Mouse (Mus musculus) limb, embryonic 11.5 days (tissue): ENCODE data around the gene Rrad. TPM values are rescaled to one million over a fixed set of nuclear protein-coding genes. Genes with fewer than 3 reads are reported as not detected.

Experiments used
- ATAC-seq: fragments of 200-750 bp; cut with Nextera tagmentation; 2 replicates; pipeline ENCODE4 v1.8.0; 2017; ENCODE audit warnings: low read depth; ENCODE audit not compliant: insufficient number of reproducible peaks, low FRiP score, low TSS enrichment
- DNase-seq: peaks from one replicate; pipeline ENCODE4 v3.0.0-alpha.2; 2015; ENCODE audit warnings: low spot score
- H3K27ac ChIP-seq: fragments of 300-500 bp; sonication (generic); replicated peaks from 2 replicates; pipeline ENCODE4 v1.5.1; 2014; ENCODE audit warnings: low read depth, mild to moderate bottlenecking, low read length
- H3K27me3 ChIP-seq: fragments of 300-500 bp; sonication (generic); 2 replicates; pipeline ENCODE4 v1.6.1; 2014; ENCODE audit warnings: mild to moderate bottlenecking, low read length, mixed read lengths; ENCODE audit not compliant: control insufficient read depth, insufficient read depth
- H3K36me3 ChIP-seq: fragments of 300-500 bp; sonication (generic); 2 replicates; pipeline ENCODE4 v1.6.1; 2014; ENCODE audit warnings: mild to moderate bottlenecking, low read length, moderate library complexity, mixed read lengths; ENCODE audit not compliant: control insufficient read depth, insufficient read depth
- H3K4me1 ChIP-seq: fragments of 300-500 bp; sonication (generic); 2 replicates; pipeline ENCODE4 v1.6.1; 2014; ENCODE audit warnings: low read length, mixed read lengths; ENCODE audit not compliant: control insufficient read depth, insufficient read depth
- H3K4me2 ChIP-seq: fragments of 300-500 bp; sonication (generic); 2 replicates; pipeline ENCODE4 v1.6.1; 2014; ENCODE audit warnings: low read depth, mild to moderate bottlenecking, moderate library complexity; ENCODE audit not compliant: severe bottlenecking
- H3K4me3 ChIP-seq: fragments of 300-500 bp; sonication (generic); 2 replicates; pipeline ENCODE4 v1.5.1; 2014; ENCODE audit warnings: low read depth, low read length
- H3K9ac ChIP-seq: fragments of 300-500 bp; sonication (generic); 2 replicates; pipeline ENCODE4 v1.6.1; 2014; ENCODE audit warnings: mild to moderate bottlenecking, low read length
- H3K9me3 ChIP-seq: fragments of 300-500 bp; sonication (generic); 2 replicates; pipeline ENCODE4 v1.6.1; 2016; ENCODE audit warnings: low read length; ENCODE audit not compliant: control insufficient read depth
- WGBS: fragments of 180-500 bp; shearing (Covaris S2); extraction: QIAGEN DNeasy Blood & Tissue Kit; methylation state at CpG from one replicate; pipeline ENCODE4 v1.1.7; 2014; 5-methylcytosine and 5-hydroxymethylcytosine counted together
- polyA plus RNA-seq: library from polyadenylated mRNA; unstranded; fragments of >200 nt; fragmentation: Nextera tagmentation; extraction: Ambion mirVana; gene quantifications from 2 replicates; pipeline ENCODE4 v1.2.1, GENCODE M21; 2014

The Rrad gene
- polyA plus RNA-seq, 1 experiment from 2014 or later: 7.6 TPM

- H3K36me3 ChIP-seq: no peaks in the 10 kb centered on the region
- no peak overlapping the region for H3K27ac ChIP-seq
- peaks cover 11% of the 10 kb centered on the region for H3K27me3 ChIP-seq
- H3K4me1 ChIP-seq: peaks cover 17% of the 10 kb centered on the region
- no peak for DNase-seq
- ATAC-seq: no peak
- no peak overlapping the region for H3K4me3 ChIP-seq
- H3K9me3 ChIP-seq: no peaks in the 10 kb centered on the region
- 95% methylated on average over 21 of the region's 21 CpGs for WGBS
- no peak overlapping the region for H3K9ac ChIP-seq
- no peak overlapping the region for H3K4me2 ChIP-seq
These were observed 2.7 kb downstream of the Rrad start for GRCm38 (mm10) chr8:104628402-104628801.

DNA sequence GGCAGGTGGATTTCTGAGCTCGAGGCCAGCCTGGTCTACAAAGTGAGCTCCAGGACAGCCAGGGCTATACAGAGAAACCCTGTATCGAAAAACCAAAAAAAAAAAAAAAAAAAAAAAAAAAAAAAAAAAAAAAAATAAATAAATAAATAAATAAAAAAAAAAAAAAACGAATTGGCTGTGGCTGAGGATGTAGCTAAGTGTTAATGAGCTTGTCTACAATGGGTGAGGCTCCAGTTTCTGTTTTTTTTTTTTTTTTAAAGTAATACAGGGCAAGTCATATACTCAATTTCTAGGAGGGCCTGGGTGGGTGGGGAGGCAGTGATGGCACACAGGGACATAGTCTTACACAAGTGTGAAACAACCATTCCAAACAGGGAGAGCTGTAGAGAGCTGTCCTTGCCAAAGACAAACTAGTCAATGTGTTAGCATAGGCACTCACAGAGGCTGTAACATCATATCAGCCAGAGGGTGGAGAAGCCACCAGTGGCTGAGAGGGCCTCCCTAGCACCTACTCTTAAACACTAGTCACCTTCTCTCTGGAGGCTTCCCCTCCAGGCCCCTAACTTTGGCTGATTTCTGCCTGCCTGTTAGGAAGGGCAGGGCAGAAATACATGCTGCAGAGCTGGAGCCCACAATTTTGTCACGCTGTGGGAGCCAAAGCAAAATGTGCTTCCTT, 3.9 kb downstream of the Rrad start:
- Histone ChIP-seq H3K4me2 (no peak overlapping the region), H3K4me1 (peaks cover 11% of the 10 kb centered on the region), H3K4me3 (no peak overlapping the region), H3K9me3 (no peaks in the 10 kb centered on the region), H3K36me3 (no peaks in the 10 kb centered on the region), H3K27ac (no peak overlapping the region), H3K27me3 (peaks cover 11% of the 10 kb centered on the region), H3K9ac (no peak overlapping the region)
- DNase-seq (no peak), ATAC-seq (no peak)
- 66% methylated on average over 2 of the region's 4 CpGs for WGBS

DNA sequence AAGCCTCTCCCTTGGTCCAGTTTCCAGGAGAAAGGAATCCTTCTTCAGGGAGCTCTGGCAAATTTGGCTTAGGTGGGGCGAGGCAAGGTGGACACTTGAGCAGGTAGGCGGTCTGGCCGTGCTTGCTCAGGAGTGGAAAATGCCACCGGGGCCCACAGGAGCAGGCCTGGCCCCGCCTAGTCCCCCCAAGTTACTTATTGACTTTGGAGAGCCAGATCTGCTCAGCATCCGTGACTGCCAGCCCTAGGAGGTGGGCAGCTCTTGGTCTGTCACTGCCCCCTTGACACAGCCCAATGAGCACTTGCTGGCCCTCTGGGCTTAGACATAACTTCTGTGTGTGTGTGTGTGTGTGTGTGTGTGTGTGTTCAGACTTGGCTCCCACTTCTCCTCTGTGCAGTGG, 7.0 kb downstream of the Rrad start, which contains the start of gene Cdh16:
Cdh16 (minus strand) TSS at position 236 of the 400 bp plus-strand sequence.
- no peak within 1 kb of the TSS for H3K27ac ChIP-seq
- ATAC-seq: no peak
- no peaks in the 10 kb centered on the region for H3K9me3 ChIP-seq
- no peak for DNase-seq
- no peaks in the 10 kb centered on the region for H3K27me3 ChIP-seq
- WGBS: 89% methylated on average over 6 of the region's 6 CpGs
- H3K4me2 ChIP-seq: no peak within 1 kb of the TSS
- no peaks in the 10 kb centered on the region for H3K4me1 ChIP-seq
- no peaks in the 10 kb centered on the region for H3K36me3 ChIP-seq
- H3K9ac ChIP-seq: no peak within 1 kb of the TSS
- H3K4me3 ChIP-seq: no peak within 1 kb of the TSS

- DNase-seq (no peak), ATAC-seq (no peak)
- H3K27me3 ChIP-seq: no peaks in the 10 kb centered on the region
- H3K4me2 ChIP-seq: no peak overlapping the region
- H3K9ac ChIP-seq: no peak overlapping the region
- H3K4me1 ChIP-seq: no peaks in the 10 kb centered on the region
- 83% methylated on average over 5 of the region's 5 CpGs for WGBS
- no peaks in the 10 kb centered on the region for H3K36me3 ChIP-seq
- H3K4me3 ChIP-seq: no peak overlapping the region
- H3K27ac ChIP-seq: no peak overlapping the region
- no peaks in the 10 kb centered on the region for H3K9me3 ChIP-seq
These were observed 10.4 kb downstream of the Rrad start for GRCm38 (mm10) chr8:104620765-104621164.

DNA sequence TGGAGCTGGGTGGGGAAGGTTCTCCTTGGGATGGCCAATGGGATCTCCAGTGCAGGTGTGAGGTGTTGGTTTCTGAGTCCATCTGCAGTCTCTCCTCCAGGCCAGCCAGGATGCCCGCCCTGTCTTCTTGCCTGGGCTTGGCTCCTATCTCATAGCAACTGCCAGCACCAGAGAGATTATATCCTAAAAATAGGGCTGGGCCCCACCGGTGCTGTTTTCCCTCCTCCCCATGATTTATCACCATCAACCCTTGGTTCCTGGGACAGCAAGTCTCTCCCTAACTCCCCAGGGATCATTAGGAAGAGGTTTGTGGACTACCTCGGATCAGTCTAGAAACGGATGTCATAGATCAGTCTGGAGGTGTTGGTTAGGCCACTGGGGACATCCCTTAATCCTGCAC, 18.0 kb downstream of the Rrad start:
- WGBS: 77% methylated on average over 4 of the region's 4 CpGs
- Histone ChIP-seq H3K27ac (no peak overlapping the region), H3K4me2 (no peak overlapping the region), H3K9ac (no peak overlapping the region), H3K36me3 (no peaks in the 10 kb centered on the region), H3K4me3 (no peak overlapping the region), H3K4me1 (no peaks in the 10 kb centered on the region), H3K27me3 (no peaks in the 10 kb centered on the region), H3K9me3 (no peaks in the 10 kb centered on the region)
- DNase-seq (no peak), ATAC-seq (no peak)

GRCm38 (mm10) chr8:104611613-104612012, 19.5 kb downstream of the Rrad start:
- Histone ChIP-seq H3K27me3 (no peaks in the 10 kb centered on the region), H3K4me1 (no peaks in the 10 kb centered on the region), H3K4me2 (no peak overlapping the region), H3K9me3 (no peaks in the 10 kb centered on the region), H3K27ac (no peak overlapping the region), H3K36me3 (no peaks in the 10 kb centered on the region), H3K4me3 (no peak overlapping the region), H3K9ac (no peak overlapping the region)
- DNase-seq (no peak), ATAC-seq (no peak)
- 65% methylated on average over 4 of the region's 4 CpGs for WGBS

DNA sequence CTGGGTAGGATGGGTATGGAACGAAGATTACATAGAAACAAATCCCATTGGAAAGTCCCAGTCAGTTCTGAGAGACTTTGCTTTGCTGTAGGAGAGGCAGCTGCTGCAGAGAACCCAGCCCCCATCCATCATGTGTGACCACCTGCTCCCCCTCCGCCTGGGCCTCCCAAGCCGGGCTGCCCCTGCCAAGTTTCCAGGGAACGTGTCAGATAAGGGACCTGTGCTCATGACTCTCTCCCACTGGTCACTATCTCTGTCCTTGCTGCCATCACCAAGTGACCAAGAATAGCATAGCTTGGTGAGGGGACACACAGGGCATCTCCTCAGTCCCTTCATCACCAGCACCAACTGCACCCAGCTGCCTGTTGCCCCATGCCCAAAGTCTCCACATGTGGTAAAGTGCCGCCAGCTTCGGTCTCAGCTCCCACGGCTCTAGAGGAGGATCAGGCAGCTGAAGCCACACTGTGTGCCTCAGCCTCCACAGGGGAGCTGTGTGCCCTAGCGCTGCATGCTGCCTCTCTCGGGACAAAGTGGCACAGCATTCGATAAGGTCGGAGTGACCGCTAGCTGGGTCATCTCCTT, 20.9 kb downstream of the Rrad start:
- Histone ChIP-seq H3K4me2 (no peak overlapping the region), H3K27me3 (no peaks in the 10 kb centered on the region), H3K4me3 (no peak overlapping the region), H3K9ac (no peak overlapping the region), H3K36me3 (no peaks in the 10 kb centered on the region), H3K27ac (no peak overlapping the region), H3K9me3 (no peaks in the 10 kb centered on the region), H3K4me1 (no peaks in the 10 kb centered on the region)
- ATAC-seq: no peak
- no peak for DNase-seq
- WGBS: 71% methylated on average over 12 of the region's 12 CpGs

- H3K9me3 ChIP-seq: no peaks in the 10 kb centered on the region
- no peaks in the 10 kb centered on the region for H3K27me3 ChIP-seq
- no peaks in the 10 kb centered on the region for H3K4me1 ChIP-seq
- 79% methylated on average over 8 of the region's 8 CpGs for WGBS
- H3K4me2 ChIP-seq: no peak overlapping the region
- no peaks in the 10 kb centered on the region for H3K36me3 ChIP-seq
- ATAC-seq (no peak), DNase-seq (no peak)
- no peak overlapping the region for H3K4me3 ChIP-seq
- H3K9ac ChIP-seq: no peak overlapping the region
- H3K27ac ChIP-seq: no peak overlapping the region
These were observed 21.9 kb downstream of the Rrad start for GRCm38 (mm10) chr8:104609222-104609621.

- Histone ChIP-seq H3K4me2 (no peak overlapping the region), H3K9me3 (no peaks in the 10 kb centered on the region), H3K4me1 (no peaks in the 10 kb centered on the region), H3K27ac (no peak overlapping the region), H3K36me3 (no peaks in the 10 kb centered on the region), H3K9ac (no peak overlapping the region), H3K4me3 (no peak overlapping the region), H3K27me3 (no peaks in the 10 kb centered on the region)
- DNase-seq (no peak), ATAC-seq (no peak)
- WGBS: 75% methylated on average over 2 of the region's 2 CpGs
These were observed 23.2 kb downstream of the Rrad start for GRCm38 (mm10) chr8:104607944-104608343.
